Mouse (Mus musculus): ENCODE measurements at regions not wholly inside any gene's neighbourhood (a gene's known extent, or its start where the extent isn't known, plus 50 kb on each side); places are given as distances from the start of the nearest gene placed in this dataset.

- H3K4me1 ChIP-seq (replicated peaks; ENCODE audit: insufficient read depth, low read length): no peaks in the 10 kb centered on the region
- H3K9me3 ChIP-seq (replicated peaks; ENCODE audit: low read length): no peaks in the 10 kb centered on the region
- ATAC-seq (replicated peaks; ENCODE audit: low FRiP score, low read depth): no peak
- no peak for DNase-seq (ENCODE audit: low spot score)
- H3K9ac ChIP-seq (ENCODE audit: low read depth, low read length): no peak overlapping the region
- H3K4me2 ChIP-seq (ENCODE audit: low read length): no peak overlapping the region
- no peaks in the 10 kb centered on the region for H3K36me3 ChIP-seq (ENCODE audit: insufficient read depth, low read length)
- H3K27me3 ChIP-seq (ENCODE audit: insufficient read depth, low read length): no peaks in the 10 kb centered on the region
- no peak overlapping the region for H3K27ac ChIP-seq
- WGBS: 79% methylated on average over 4 of the region's 4 CpGs
- TF ChIP-seq CTCF (IDR thresholded peaks at IDR 0.05; ENCODE audit: low read depth): no peak
- H3K4me3 ChIP-seq (replicated peaks; ENCODE audit: low read depth, low read length): no peak overlapping the region
Measured at GRCm38 (mm10) chr6:14146394-14146793, 275.1 kb upstream of the 2610001J05Rik start.

- Histone ChIP-seq H3K4me1 (replicated peaks; ENCODE audit: insufficient read depth, low read length) (no peaks in the 10 kb centered on the region), H3K4me3 (replicated peaks; ENCODE audit: low read depth, low read length) (no peak overlapping the region)
Measured at GRCm38 (mm10) chr6:14142107-14142751, 270.9 kb upstream of the 2610001J05Rik start.

GRCm38 (mm10) chr6:14130392-14131144 is 259.2 kb upstream of the 2610001J05Rik start:
- Histone ChIP-seq H3K9me3 (replicated peaks; ENCODE audit: low read length) (no peaks in the 10 kb centered on the region), H3K27me3 (ENCODE audit: insufficient read depth, low read length) (no peaks in the 10 kb centered on the region), H3K9ac (ENCODE audit: low read depth, low read length) (no peak overlapping the region), H3K36me3 (ENCODE audit: insufficient read depth, low read length) (no peaks in the 10 kb centered on the region), H3K4me1 (replicated peaks; ENCODE audit: insufficient read depth, low read length) (no peaks in the 10 kb centered on the region), H3K27ac (no peak overlapping the region), H3K4me2 (ENCODE audit: low read length) (no peak overlapping the region), H3K4me3 (replicated peaks; ENCODE audit: low read depth, low read length) (no peak overlapping the region)
- TF ChIP-seq CTCF (IDR thresholded peaks at IDR 0.05; ENCODE audit: low read depth): no peak
- DNase-seq (ENCODE audit: low spot score) (no peak), ATAC-seq (replicated peaks; ENCODE audit: low FRiP score, low read depth) (no peak)
- 79% methylated on average over 1 of the region's 1 CpGs for WGBS

More at GRCm38 (mm10) chr6:14142107-14142751, 270.9 kb upstream of the 2610001J05Rik start:
- no peak for DNase-seq (ENCODE audit: low spot score)
- no peak overlapping the region for H3K27ac ChIP-seq
- 83% methylated on average over 8 of the region's 8 CpGs for WGBS
- no peaks in the 10 kb centered on the region for H3K36me3 ChIP-seq (ENCODE audit: insufficient read depth, low read length)
- H3K9ac ChIP-seq (ENCODE audit: low read depth, low read length): no peak overlapping the region
- no peak for ATAC-seq (replicated peaks; ENCODE audit: low FRiP score, low read depth)
- H3K9me3 ChIP-seq (replicated peaks; ENCODE audit: low read length): no peaks in the 10 kb centered on the region
- TF ChIP-seq CTCF (IDR thresholded peaks at IDR 0.05; ENCODE audit: low read depth): no peak
- H3K27me3 ChIP-seq (ENCODE audit: insufficient read depth, low read length): no peaks in the 10 kb centered on the region
- no peak overlapping the region for H3K4me2 ChIP-seq (ENCODE audit: low read length)

GRCm38 (mm10) chr6:14129394-14129793 is 258.1 kb upstream of the 2610001J05Rik start:
- H3K36me3 ChIP-seq (ENCODE audit: insufficient read depth, low read length): no peaks in the 10 kb centered on the region
- DNase-seq (ENCODE audit: low spot score) (no peak), ATAC-seq (replicated peaks; ENCODE audit: low FRiP score, low read depth) (no peak)
- H3K9ac ChIP-seq (ENCODE audit: low read depth, low read length): no peak overlapping the region
- TF ChIP-seq CTCF (IDR thresholded peaks at IDR 0.05; ENCODE audit: low read depth): no peak
- H3K27ac ChIP-seq: no peak overlapping the region
- H3K27me3 ChIP-seq (ENCODE audit: insufficient read depth, low read length): no peaks in the 10 kb centered on the region
- H3K4me3 ChIP-seq (replicated peaks; ENCODE audit: low read depth, low read length): no peak overlapping the region
- H3K4me1 ChIP-seq (replicated peaks; ENCODE audit: insufficient read depth, low read length): no peaks in the 10 kb centered on the region
- no peak overlapping the region for H3K4me2 ChIP-seq (ENCODE audit: low read length)
- H3K9me3 ChIP-seq (replicated peaks; ENCODE audit: low read length): no peaks in the 10 kb centered on the region

GRCm38 (mm10) chr6:14122311-14122710 is 251.0 kb upstream of the 2610001J05Rik start:
- Histone ChIP-seq H3K4me1 (replicated peaks; ENCODE audit: insufficient read depth, low read length) (no peaks in the 10 kb centered on the region), H3K4me3 (replicated peaks; ENCODE audit: low read depth, low read length) (no peak overlapping the region), H3K9me3 (replicated peaks; ENCODE audit: low read length) (no peaks in the 10 kb centered on the region), H3K9ac (ENCODE audit: low read depth, low read length) (no peak overlapping the region), H3K27ac (no peak overlapping the region), H3K27me3 (ENCODE audit: insufficient read depth, low read length) (no peaks in the 10 kb centered on the region), H3K4me2 (ENCODE audit: low read length) (no peak overlapping the region), H3K36me3 (ENCODE audit: insufficient read depth, low read length) (no peaks in the 10 kb centered on the region)
- no peak for ATAC-seq (replicated peaks; ENCODE audit: low FRiP score, low read depth)
- 79% methylated on average over 3 of the region's 3 CpGs for WGBS
- DNase-seq (ENCODE audit: low spot score): no peak
- TF ChIP-seq CTCF (IDR thresholded peaks at IDR 0.05; ENCODE audit: low read depth): no peak

- TF ChIP-seq CTCF (IDR thresholded peaks at IDR 0.05; ENCODE audit: low read depth): no peak
- WGBS: 88% methylated on average over 5 of the region's 5 CpGs
- Histone ChIP-seq H3K9me3 (replicated peaks; ENCODE audit: low read length) (no peaks in the 10 kb centered on the region), H3K27ac (no peak overlapping the region), H3K4me3 (replicated peaks; ENCODE audit: low read depth, low read length) (no peak overlapping the region), H3K4me2 (ENCODE audit: low read length) (no peak overlapping the region), H3K27me3 (ENCODE audit: insufficient read depth, low read length) (no peaks in the 10 kb centered on the region), H3K4me1 (replicated peaks; ENCODE audit: insufficient read depth, low read length) (no peaks in the 10 kb centered on the region), H3K9ac (ENCODE audit: low read depth, low read length) (no peak overlapping the region), H3K36me3 (ENCODE audit: insufficient read depth, low read length) (no peaks in the 10 kb centered on the region)
- ATAC-seq (replicated peaks; ENCODE audit: low FRiP score, low read depth) (no peak), DNase-seq (ENCODE audit: low spot score) (no peak)
Measured at GRCm38 (mm10) chr6:14121479-14121878, 250.2 kb upstream of the 2610001J05Rik start.
